Mouse (Mus musculus): ENCODE measurements around the gene Zfp607a. TPM values are rescaled to one million over a fixed set of nuclear protein-coding genes. Genes with fewer than 3 reads are reported as not detected.

Zfp607a gene
- total RNA-seq (2023) = 10 to 100 TPM in 1 of 2 experiments, 1 to 10 TPM in 1; 8.7 to 10.3 TPM

GRCm38 (mm10) chr7:27857227-27857626 lies at the start of gene Zfp607a:
TSS of gene Zfp607a (plus strand) at chr7:27857527.

GRCm38 (mm10) chr7:27838323-27839249 lies 18.7 kb upstream of the Zfp607a start, which contains the start of gene Zfp59:
TSS of gene Zfp59 (plus strand) at chr7:27838607.

DNA sequence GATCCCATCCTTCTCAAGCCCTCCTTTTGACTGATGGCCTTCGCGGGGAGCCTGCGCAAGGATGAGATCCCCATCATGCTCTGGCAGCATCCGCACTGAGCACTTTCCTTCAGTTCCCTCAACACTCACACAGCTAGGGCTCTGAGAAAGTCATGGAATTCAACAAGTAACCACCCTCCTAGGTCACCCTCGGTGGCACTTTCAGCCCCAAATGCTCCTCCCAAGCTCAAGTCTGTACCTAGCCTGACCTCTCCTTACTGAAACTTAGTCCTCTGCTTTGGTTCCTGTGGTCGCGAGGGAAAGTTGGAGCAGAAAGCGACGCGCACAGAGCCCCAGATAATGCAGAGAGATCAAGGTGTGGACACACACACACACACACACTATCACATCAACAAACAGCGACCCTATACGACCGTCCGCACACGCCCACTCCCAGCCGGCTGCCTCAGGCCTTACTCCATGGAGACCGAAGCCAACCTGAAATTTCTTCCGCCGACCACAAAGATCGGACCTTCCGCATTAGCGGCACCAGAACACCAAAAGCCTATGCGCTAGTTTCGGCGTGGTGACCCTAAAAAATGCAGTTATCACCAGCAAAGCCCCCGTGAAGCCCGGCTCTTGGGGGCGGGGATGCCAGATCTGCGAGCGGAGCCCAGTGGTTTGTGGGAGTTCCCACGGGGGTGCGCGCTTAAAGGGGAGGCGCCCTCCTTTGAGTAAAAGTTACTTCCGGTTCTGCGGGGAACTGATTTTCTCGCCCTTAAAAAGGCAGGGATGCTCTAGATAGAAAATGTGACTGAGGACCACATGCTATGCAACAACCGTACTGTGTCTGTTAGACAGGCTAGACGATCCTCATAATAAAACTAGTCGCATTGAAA lies 71.7 kb downstream of the Zfp607a start, which contains the start of gene Zfp974:
Gene Zfp974, minus strand, starts transcription at position 643 of the 878 bp plus-strand sequence.

Other genes starting within 250 kb of the Zfp607a start
- gene Ttc9b, start 203.6 kb upstream of the Zfp607a start, total RNA-seq (2023) = not detected
- 10 to 100 TPM; 11.2 to 12.2 TPM for gene Map3k10, start 182.9 kb upstream of the Zfp607a start, total RNA-seq (2023)
- gene Zfp607b, start 168.2 kb upstream of the Zfp607a start, total RNA-seq (2023) = 1 to 10 TPM in 1 of 2 experiments, under 1 TPM in 1; 0.37 to 1.6 TPM
- 1 to 10 TPM; 4.6 to 5.6 TPM for gene Zfp60, start 126.1 kb upstream of the Zfp607a start, total RNA-seq (2023)
- 1 to 10 TPM; 4.5 to 9.1 TPM for gene Zfp626, start 50.3 kb upstream of the Zfp607a start, total RNA-seq (2023)
- gene Zfp59, start 18.9 kb upstream of the Zfp607a start, total RNA-seq (2023) = 1 to 10 TPM; 2.1 TPM
- 1 to 10 TPM; 5.9 to 9.1 TPM for gene Zfp974, start 71.9 kb downstream of the Zfp607a start, total RNA-seq (2023)
- gene Zfp780b, start 121.6 kb downstream of the Zfp607a start, total RNA-seq (2023) = 1 to 10 TPM; 7.3 to 8.5 TPM
- gene Zfp850, start 156.6 kb downstream of the Zfp607a start, total RNA-seq (2023) = 1 to 10 TPM; 1.9 to 2.8 TPM
- gene Psmc4, start 192.6 kb downstream of the Zfp607a start, total RNA-seq (2023) = 10 to 100 TPM; 78.9 to 80.8 TPM
- gene Fcgbp, start 213.7 kb downstream of the Zfp607a start, total RNA-seq (2023) = not detected